Mouse (Mus musculus): ENCODE data around the gene Ap1ar. TPM values are rescaled to one million over a fixed set of nuclear protein-coding genes. Genes with fewer than 3 reads are reported as not detected.

The Ap1ar gene
- total and polyA plus RNA-seq, 3 experiments: 69.0 to 121 (median 69.1) TPM

DNA sequence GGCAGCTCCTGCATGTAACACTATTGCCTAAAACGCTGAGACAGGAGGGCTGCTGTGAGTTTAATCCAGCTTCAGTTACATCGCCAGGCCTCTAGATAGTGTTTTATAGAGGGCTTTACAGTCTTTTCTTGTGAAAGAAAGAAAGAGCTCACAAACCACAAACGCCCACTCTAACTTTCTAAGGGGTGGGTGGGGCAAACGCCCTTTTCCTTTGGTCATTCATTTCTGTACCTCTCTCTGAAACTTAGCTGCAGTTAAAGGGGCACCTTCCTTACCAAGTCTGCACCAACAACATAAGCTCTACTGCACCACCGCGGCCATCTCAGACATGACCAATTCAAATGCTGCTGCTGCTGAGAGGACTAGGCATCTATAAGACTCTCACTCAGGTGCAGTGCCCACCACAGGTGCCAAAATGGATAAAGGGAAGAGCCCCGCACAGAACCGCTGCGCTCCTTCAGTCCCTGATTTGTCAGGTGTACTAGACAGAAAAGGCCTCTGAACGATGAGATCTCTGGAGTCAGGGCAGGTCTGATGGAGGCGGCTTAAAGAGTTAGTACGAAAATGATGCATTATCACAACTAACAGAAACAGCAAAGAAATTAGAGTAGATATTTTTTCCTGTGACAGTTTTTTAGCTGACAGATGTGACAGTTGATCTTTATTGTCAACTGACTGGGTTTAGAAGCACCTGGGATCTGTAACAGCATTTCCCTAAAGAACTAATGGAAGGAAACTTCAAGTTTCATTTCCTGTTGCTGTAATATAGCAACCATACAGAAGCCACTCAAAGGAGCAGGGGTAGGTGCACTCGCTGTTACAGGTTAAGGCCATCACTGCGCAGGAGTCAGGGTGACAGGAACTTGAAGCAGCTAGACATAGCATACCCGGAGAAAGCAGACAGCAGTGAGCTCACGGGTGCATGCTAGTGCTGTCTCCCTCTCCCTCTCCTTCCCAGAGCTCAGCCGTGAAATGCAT, 13.1 kb downstream of the Ap1ar start:
- no peaks in the 10 kb centered on the region for H3K9me3 ChIP-seq (replicated peaks)
- H3K4me3 ChIP-seq (ENCODE audit: low read depth, low read length): peak overlapping the region; percentile 60; the same call in 1 of the 2 replicates
- DNase-seq (ENCODE audit: low spot score) (no peak), ATAC-seq (ENCODE audit: extremely low read depth, insufficient number of reproducible peaks, low FRiP score, poor library complexity, severe bottlenecking) (peak; percentile 40)
- H3K36me3 ChIP-seq (replicated peaks): peaks cover 59% of the 10 kb centered on the region
- peaks cover 39% of the 10 kb centered on the region for H3K4me1 ChIP-seq (ENCODE audit: insufficient read depth, low read depth, low read length)
- no peak for TF ChIP-seq GATA1 (IDR thresholded peaks at IDR 0.05; ENCODE audit: borderline replicate concordance, low read length)
- no peak for TF ChIP-seq TAL1 (conservative IDR thresholded peaks at IDR 0.05; ENCODE audit: low read depth, low read length)
- no peak for TF ChIP-seq POLR2AphosphoS5 (IDR thresholded peaks at IDR 0.05; ENCODE audit: insufficient replicate concordance, low read depth, low read length)
- no peak for TF ChIP-seq GATA2 (IDR thresholded peaks at IDR 0.05; ENCODE audit: borderline replicate concordance, low read depth, low read length)
- no peak for TF ChIP-seq CTCF (IDR thresholded peaks at IDR 0.05; ENCODE audit: low read depth, low read length)
- no peaks in the 10 kb centered on the region for H3K27me3 ChIP-seq (ENCODE audit: insufficient read depth, low read length)

DNA sequence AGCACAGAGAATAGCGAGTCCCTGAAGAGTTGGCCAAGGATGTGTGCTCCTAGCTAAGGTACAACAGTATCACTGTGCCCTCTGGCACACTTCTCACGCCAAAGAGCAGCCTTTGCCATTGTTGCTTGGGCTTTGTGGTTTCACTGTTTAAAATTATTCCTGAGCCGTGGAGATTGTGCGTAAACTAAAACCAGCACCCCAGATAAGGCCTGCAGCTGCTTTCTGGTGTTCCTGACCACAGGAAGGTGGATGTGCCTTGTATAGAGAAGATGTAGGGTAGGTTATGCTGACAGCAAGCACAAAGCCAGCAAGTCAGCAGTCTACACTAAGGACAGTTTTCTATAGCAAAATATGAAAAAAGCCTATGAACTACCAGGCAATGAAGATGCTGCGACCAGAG, 16.1 kb downstream of the Ap1ar start:
- DNase-seq (ENCODE audit: low spot score): no peak
- Histone ChIP-seq H3K36me3 (replicated peaks) (peaks cover 69% of the 10 kb centered on the region), H3K9me3 (replicated peaks) (no peaks in the 10 kb centered on the region), H3K4me1 (ENCODE audit: insufficient read depth, low read depth, low read length) (peaks cover 30% of the 10 kb centered on the region), H3K27me3 (ENCODE audit: insufficient read depth, low read length) (no peaks in the 10 kb centered on the region), H3K4me3 (ENCODE audit: low read depth, low read length) (no peak overlapping the region)
- no peak for ATAC-seq (ENCODE audit: extremely low read depth, insufficient number of reproducible peaks, low FRiP score, poor library complexity, severe bottlenecking)
- TF ChIP-seq TAL1 (conservative IDR thresholded peaks at IDR 0.05; ENCODE audit: low read depth, low read length) (0 out of 2 replicates have a peak, but pooled peaks have one; percentile 9), GATA1 (IDR thresholded peaks at IDR 0.05; ENCODE audit: borderline replicate concordance, low read length) (no peak), CTCF (IDR thresholded peaks at IDR 0.05; ENCODE audit: low read depth, low read length) (no peak), GATA2 (IDR thresholded peaks at IDR 0.05; ENCODE audit: borderline replicate concordance, low read depth, low read length) (no peak), POLR2AphosphoS5 (IDR thresholded peaks at IDR 0.05; ENCODE audit: insufficient replicate concordance, low read depth, low read length) (no peak)

DNA sequence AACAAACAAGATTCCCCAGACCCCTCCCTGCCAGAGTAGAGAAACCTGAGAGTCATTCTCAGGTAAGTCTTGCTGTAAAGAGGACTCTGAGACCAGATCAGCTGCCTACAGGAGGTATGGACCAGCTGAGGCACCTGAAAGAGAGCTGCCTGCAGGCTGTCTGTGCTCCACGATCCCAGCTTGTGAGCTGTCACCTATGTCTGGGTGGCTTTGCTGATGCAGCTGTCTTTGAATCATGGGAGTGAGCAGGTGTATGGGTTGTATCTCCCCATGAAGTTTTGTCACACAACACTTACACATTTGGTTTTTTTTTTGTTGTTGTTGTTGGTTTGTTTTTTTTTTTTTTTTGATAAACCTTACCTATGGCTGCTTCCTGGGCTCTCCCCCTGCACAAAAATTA, 16.9 kb downstream of the Ap1ar start:
- Histone ChIP-seq H3K4me1 (ENCODE audit: insufficient read depth, low read depth, low read length) (peaks cover 27% of the 10 kb centered on the region), H3K9me3 (replicated peaks) (no peaks in the 10 kb centered on the region), H3K4me3 (ENCODE audit: low read depth, low read length) (no peak overlapping the region), H3K27me3 (ENCODE audit: insufficient read depth, low read length) (no peaks in the 10 kb centered on the region), H3K36me3 (replicated peaks) (peaks cover 74% of the 10 kb centered on the region)
- no peak for DNase-seq (ENCODE audit: low spot score)
- TF ChIP-seq CTCF (IDR thresholded peaks at IDR 0.05; ENCODE audit: low read depth, low read length) (no peak), TAL1 (conservative IDR thresholded peaks at IDR 0.05; ENCODE audit: low read depth, low read length) (no peak), POLR2AphosphoS5 (IDR thresholded peaks at IDR 0.05; ENCODE audit: insufficient replicate concordance, low read depth, low read length) (no peak), GATA2 (IDR thresholded peaks at IDR 0.05; ENCODE audit: borderline replicate concordance, low read depth, low read length) (no peak), GATA1 (IDR thresholded peaks at IDR 0.05; ENCODE audit: borderline replicate concordance, low read length) (no peak)
- no peak for ATAC-seq (ENCODE audit: extremely low read depth, insufficient number of reproducible peaks, low FRiP score, poor library complexity, severe bottlenecking)

DNA sequence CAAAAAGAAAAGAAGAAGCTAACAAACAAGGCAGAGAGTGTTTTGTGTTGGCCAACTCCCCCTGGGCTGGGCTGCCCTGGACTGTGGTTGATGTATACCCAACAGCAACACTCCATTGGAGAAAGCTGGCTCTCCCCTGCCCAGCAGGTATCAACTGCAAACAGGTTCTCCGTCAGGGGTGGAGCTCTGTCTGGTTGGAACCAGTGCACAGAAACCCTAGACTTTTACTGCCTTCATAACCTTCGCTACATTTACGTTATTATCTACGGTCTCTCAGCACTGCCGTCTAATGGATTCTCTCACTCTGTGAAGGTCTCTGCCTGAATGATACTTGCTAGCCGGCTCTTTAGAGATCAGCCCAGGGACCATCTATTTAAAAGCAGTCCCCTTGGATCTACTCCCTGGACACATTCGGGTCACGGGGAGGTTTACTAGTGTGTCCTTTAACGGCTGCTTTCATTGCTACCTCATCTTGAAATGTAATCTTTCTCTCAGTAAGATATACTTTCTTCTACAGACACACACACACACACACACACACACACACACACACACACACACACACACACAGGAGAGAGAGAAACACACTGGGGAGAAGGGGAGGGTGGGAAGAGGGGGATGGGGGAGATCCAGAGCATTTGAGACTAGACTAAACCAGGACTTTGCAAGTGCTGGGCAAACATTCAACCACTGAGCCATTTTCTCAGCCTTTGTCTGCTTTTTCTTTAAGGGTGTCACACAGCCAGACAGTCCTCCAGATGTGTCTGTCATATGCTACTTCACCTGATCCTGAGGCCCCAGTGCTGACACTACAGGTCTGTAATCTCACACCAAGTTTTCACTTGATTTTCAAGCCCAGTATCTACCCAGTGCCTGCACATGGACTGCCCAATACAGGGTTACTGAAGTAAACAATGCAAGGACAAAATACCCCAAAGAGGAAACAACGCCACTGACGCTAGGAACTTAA, 18.3 kb downstream of the Ap1ar start:
- no peaks in the 10 kb centered on the region for H3K27me3 ChIP-seq (ENCODE audit: insufficient read depth, low read length)
- H3K36me3 ChIP-seq (replicated peaks): peaks cover 74% of the 10 kb centered on the region
- no peak for TF ChIP-seq GATA1 (IDR thresholded peaks at IDR 0.05; ENCODE audit: borderline replicate concordance, low read length)
- no peak for TF ChIP-seq POLR2AphosphoS5 (IDR thresholded peaks at IDR 0.05; ENCODE audit: insufficient replicate concordance, low read depth, low read length)
- TF ChIP-seq GATA2 (IDR thresholded peaks at IDR 0.05; ENCODE audit: borderline replicate concordance, low read depth, low read length): no peak
- no peak for TF ChIP-seq CTCF (IDR thresholded peaks at IDR 0.05; ENCODE audit: low read depth, low read length)
- TF ChIP-seq TAL1 (conservative IDR thresholded peaks at IDR 0.05; ENCODE audit: low read depth, low read length): no peak
- no peak for DNase-seq (ENCODE audit: low spot score)
- no peak for ATAC-seq (ENCODE audit: extremely low read depth, insufficient number of reproducible peaks, low FRiP score, poor library complexity, severe bottlenecking)
- H3K4me3 ChIP-seq (ENCODE audit: low read depth, low read length): no peak overlapping the region
- peaks cover 13% of the 10 kb centered on the region for H3K4me1 ChIP-seq (ENCODE audit: insufficient read depth, low read depth, low read length)
- no peaks in the 10 kb centered on the region for H3K9me3 ChIP-seq (replicated peaks)

DNA sequence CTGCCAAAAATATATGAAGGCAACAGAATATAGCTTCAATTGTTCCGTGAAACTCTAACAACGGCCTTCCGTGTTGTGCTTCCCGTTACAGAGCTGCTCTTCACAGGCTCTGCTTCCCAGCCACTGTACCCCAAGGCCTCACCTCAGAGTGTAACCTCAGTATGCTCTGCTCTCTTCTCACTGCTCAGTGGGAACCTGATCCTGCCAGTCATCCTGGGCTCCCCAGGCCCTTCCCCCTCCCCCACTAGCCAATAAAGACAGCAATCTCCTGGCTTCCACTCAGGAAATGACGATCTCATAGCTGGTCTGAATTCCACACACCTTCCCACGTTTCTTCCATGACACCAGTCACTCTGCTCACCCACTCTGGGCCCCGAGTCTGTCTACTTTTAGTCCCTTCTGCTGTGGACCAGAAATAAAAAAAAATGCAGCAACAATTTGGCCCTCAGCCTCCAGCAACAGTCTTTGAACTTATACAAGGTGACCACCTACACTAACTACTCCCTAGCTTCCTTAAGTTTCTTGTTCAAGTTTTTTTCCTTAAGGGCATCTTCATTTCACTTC, 20.1 kb downstream of the Ap1ar start:
- no peaks in the 10 kb centered on the region for H3K27me3 ChIP-seq (ENCODE audit: insufficient read depth, low read length)
- H3K4me1 ChIP-seq (ENCODE audit: insufficient read depth, low read depth, low read length): peaks cover 9% of the 10 kb centered on the region
- TF ChIP-seq POLR2AphosphoS5 (IDR thresholded peaks at IDR 0.05; ENCODE audit: insufficient replicate concordance, low read depth, low read length) (no peak), GATA2 (IDR thresholded peaks at IDR 0.05; ENCODE audit: borderline replicate concordance, low read depth, low read length) (no peak), GATA1 (IDR thresholded peaks at IDR 0.05; ENCODE audit: borderline replicate concordance, low read length) (no peak), CTCF (IDR thresholded peaks at IDR 0.05; ENCODE audit: low read depth, low read length) (no peak), TAL1 (conservative IDR thresholded peaks at IDR 0.05; ENCODE audit: low read depth, low read length) (no peak)
- DNase-seq (ENCODE audit: low spot score): no peak
- no peak overlapping the region for H3K4me3 ChIP-seq (ENCODE audit: low read depth, low read length)
- peaks cover 83% of the 10 kb centered on the region for H3K36me3 ChIP-seq (replicated peaks)
- ATAC-seq (ENCODE audit: extremely low read depth, insufficient number of reproducible peaks, low FRiP score, poor library complexity, severe bottlenecking): no peak
- no peaks in the 10 kb centered on the region for H3K9me3 ChIP-seq (replicated peaks)
